Mouse (Mus musculus) heart, postnatal 36 days (tissue): ENCODE results near the gene Trove2. TPM values are rescaled to one million over a fixed set of nuclear protein-coding genes. Genes with fewer than 3 reads are reported as not detected.

Source experiments
- DNase-seq, 2 experiments: peaks; one replicate each; pipeline ENCODE4 v3.0.0; 2021 to 2022
- intact Hi-C: fragments of 180-260 bp; cut with DNase I; formaldehyde crosslinking; loops from one replicate; pipeline ENCODE4 v1.15.1; 2025
- total RNA-seq, 2 experiments: library from RNA; stranded (reverse); gene quantifications; 2 replicates each; pipeline ENCODE4 v1.2.3; 2021

The Trove2 gene
- 1 to 10 TPM; 7.9 to 9.6 TPM for total RNA-seq

GRCm38 (mm10) chr1:143776446-143777411 is at the start of gene Trove2, which contains the start of gene Uchl5:
Trove2 (minus strand) TSS chr1:143777068.
Uchl5 (plus strand) TSS chr1:143777272.
- peak; percentile 97 to 99 for DNase-seq
- intact Hi-C loops = loop anchor here (1.0 to 2.0 kb wide), 2 partner anchors 38 to 74 kb away; partner anchors contain the start of gene Cdc73

GRCm38 (mm10) chr1:143822677-143823076 is 45.8 kb upstream of the Trove2 start:
- DNase-seq = no peak
- intact Hi-C loops = loop anchor here (5.0 kb wide), 1 partner anchor 80 kb away; no protein-coding TSS in a partner anchor

DNA sequence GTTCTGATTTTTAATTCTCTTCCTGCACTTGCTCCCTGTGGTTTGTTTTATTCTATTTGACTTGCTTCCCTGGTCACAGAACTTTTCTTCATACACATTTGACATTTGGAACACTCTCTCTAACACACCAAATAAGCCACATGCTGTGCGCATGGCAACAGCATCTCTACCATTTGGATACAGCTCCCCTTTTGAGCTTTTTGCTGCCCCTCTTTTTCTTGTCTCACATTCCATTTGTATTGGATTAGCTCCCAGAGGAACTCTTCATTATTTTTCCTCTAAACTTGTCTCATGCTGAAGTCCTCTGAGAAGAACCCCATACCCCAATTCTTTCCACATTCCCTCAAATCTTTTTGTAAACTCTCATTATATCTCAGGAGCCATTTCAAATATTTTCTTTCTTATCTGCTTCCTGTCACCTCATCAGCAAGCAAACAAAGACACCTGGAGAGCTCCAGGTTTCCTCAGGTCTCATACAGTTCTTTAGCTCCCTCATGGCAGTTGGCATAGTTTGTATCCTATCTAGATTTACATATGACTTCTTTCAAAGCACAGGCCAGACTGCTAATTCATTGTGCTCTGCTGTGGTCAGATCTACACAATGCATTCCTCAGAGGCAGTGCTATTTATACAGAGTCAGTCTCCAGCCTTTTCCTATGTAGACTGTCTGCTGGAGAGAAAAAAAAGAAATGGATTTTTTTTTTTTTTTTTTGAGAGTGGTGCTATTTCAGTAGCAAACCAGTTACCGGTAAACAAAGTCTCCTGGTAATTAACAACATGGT is 43.4 kb upstream of the Trove2 start:
- DNase-seq = no peak
- intact Hi-C loops = loop anchor here (5.0 kb wide), 1 partner anchor 82 kb away; no protein-coding TSS in a partner anchor

GRCm38 (mm10) chr1:143813676-143814360 is 37.0 kb upstream of the Trove2 start:
- intact Hi-C loops = loop anchor here (1.0 to 5.0 kb wide), 3 partner anchors 103 to 383 kb away; no protein-coding TSS in a partner anchor
- DNase-seq = peak; percentile 84 to 85

DNA sequence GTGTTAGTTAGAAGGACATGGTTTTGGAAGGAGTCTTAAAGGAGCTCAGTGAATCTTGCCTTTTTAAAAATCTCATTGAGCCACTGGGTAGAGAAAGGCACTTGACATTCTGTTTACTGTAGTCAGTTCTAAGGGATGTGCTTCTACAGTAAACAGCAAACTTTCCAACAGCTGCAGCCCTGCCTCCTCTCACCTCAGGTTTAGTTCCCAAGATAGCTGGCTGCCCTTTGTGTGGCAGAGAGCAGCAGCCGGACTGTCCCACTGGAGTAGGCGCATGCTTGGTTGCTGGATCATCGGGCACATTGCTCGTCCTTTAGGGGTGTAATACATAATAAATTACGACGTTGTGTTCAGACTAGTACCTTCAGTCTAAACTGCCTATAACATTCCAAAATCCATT is 32.2 kb upstream of the Trove2 start:
- intact Hi-C loops = no loop called here
- no peak for DNase-seq

DNA sequence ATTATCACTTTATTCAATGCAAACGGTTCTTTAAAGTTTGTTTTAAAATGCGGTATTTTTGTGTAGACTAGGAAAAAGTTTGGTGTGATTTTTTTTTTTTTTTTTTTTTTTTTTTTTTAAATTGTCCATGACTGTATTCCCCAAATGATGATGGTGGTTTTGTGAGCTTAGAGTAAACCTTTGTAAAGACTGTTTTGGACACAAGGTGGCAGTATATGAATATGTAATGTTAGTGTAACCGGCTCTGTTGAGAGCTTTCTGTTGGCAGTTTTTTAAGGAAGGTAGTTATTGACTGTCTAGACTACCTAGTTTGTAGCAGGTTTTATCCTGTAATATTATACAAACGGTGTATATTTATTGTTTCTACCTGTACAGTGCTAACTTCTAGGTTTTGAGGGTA is 26.7 kb upstream of the Trove2 start:
- DNase-seq = peak in 1 of 2 experiments; percentile 9
- intact Hi-C loops = loop anchor here (1.0 kb wide), 1 partner anchor 578 kb away; no protein-coding TSS in a partner anchor

DNA sequence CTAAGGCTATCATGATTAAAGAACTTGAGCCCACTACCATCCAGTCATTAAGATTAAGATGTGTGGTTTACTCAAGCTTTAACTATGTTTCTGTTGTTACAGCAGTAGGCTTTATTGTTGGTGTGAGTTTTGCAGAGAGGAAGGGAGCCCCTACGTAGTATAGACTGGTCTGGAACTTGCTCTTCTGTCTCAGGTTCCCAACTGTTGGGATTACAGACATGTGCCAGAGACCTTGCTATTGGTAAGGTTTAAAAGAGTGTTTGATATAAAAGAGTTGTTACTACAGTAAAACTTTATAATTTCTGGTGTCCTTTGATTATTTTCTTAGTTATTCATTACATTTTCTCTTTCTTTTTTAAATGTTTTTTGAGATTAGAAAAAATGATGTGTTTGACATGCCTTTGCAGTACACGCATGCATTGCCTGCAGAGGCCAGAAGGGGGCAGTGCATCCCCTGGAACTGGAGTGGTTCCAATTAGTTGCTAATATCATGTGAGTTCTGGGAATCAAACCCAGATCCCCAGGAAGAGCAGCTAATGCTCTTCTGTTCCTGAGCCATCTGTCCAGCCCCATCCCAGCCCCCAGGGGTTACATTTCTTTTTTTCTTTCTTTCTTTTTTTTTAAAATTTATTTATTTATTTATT is 11.8 kb upstream of the Trove2 start:
- intact Hi-C loops = no loop called here
- DNase-seq = peak; percentile 25 to 53

GRCm38 (mm10) chr1:143777558-143778218 is 820 bp upstream of the Trove2 start:
- no peak for DNase-seq
- intact Hi-C loops = loop anchor here (1.0 to 2.0 kb wide), 2 partner anchors 39 to 75 kb away; partner anchors contain the start of gene Cdc73

DNA sequence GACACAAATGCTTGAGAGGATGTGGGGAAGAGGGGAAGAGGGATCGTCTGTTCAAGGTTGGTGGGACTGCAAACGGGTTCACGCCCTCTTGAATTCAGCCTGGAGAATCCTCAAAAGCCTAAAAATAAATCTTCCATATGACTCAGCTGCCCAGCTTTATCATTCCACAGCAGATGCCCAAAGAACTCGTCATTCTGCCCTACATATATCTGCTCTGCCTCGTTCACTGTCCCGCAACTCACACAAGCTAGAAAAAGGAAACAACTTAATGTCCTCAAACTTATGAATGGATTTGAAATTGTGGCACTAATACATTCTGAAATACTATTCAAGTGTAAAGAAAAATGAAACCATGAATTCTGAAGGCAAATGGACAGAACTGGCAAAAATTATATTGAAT is 3.0 kb downstream of the Trove2 start:
- DNase-seq = no peak
- intact Hi-C loops = no loop called here

GRCm38 (mm10) chr1:143773082-143773481 is 3.8 kb downstream of the Trove2 start:
- no peak for DNase-seq
- intact Hi-C loops = no loop called here

DNA sequence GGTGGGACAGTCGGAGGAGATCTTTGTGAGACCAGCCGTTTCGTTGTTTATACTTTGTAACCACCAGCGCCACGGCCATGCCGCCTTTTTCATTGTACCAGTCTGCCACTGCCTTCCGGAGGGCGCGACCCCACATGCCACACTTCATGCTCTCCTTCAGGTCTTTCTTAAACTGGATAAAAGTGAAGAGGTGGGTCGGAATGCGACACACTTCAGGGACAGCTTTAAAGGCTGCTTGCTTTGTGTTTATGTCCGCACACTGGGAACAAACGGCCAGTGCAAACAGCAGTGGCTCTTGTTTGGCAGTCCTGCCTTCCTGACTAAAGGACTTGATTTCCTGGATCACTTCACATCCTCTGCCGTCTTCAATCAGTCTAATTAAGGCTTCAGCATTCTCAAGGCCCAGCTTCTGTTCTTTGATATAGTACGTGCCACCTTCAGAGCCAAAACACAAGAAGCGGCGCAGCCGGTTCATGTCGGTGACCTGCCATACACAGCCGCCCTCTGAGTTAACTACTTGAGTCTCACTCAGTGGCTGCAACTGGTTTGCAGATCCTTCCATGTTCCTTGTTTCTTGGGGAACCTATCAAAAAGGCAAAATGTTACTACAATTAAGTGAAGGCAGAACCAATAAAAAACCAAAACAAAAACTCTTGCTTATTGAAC is 6.3 kb downstream of the Trove2 start:
- intact Hi-C loops = no loop called here

DNA sequence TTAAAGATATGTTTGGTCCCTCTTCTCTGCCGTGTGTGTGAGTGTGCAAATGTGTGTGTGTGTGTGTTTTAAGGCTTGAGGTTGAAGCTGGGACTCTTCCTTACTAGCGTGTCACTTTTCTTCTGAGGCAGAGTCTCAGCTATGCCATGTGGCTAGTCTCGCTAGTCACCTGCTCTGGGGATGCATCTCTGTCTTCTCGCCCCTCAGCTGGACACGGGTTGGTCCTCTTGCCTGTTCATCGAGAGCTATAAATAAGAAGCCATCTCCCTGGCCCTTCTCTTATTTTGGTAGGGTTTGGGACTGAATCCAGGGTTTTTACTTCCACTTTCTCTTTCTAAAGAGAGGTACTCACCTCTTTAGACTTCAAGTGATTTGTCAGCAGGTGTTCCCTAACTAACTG is 10.6 kb downstream of the Trove2 start:
- no peak for DNase-seq
- intact Hi-C loops = no loop called here

More for the DNA sequence above, 6.3 kb downstream of the Trove2 start:
- DNase-seq = no peak

- DNase-seq = no peak
- intact Hi-C loops = no loop called here
These were observed 11.1 kb downstream of the Trove2 start for GRCm38 (mm10) chr1:143765801-143766200.

DNA sequence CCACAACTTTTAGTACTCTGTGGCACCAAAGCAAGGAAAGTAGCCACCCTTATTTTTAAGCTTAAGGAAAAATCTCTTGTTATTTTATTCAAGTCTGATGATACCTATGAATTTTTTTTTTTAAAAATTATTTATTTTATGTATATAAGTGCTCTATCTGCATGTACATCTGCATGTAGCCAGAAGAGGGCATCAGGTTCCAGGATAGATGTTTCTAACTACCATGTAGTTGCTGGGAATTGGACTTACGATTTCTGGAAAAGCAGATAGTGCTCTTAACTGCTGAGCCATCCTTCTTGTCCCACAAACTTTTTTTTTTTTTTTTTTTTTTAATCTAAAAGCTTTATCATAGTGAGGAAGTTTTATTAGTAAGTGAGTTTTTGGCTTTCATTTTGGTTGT is 12.4 kb downstream of the Trove2 start:
- intact Hi-C loops = no loop called here
- DNase-seq = no peak

DNA sequence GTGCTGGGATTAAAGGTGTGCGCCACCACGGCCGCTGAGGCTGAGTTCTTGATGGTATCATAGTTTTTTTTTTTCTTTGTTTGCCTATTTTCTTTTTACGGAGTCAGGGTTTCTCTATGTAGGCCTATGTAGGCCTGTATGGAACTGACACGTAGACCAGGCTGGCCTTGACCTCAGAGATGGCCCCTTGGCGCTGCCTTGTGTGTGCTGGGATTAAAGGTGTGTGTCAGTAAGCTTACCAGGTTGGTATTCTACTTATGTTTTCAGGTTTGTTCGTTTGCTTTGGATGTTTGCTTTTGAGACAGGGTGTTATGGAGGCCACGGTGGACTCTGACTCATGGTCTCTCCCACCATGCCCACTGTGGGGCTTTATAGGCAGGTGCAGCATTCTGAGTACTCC is 14.7 kb downstream of the Trove2 start:
- DNase-seq = no peak
- intact Hi-C loops = no loop called here

DNA sequence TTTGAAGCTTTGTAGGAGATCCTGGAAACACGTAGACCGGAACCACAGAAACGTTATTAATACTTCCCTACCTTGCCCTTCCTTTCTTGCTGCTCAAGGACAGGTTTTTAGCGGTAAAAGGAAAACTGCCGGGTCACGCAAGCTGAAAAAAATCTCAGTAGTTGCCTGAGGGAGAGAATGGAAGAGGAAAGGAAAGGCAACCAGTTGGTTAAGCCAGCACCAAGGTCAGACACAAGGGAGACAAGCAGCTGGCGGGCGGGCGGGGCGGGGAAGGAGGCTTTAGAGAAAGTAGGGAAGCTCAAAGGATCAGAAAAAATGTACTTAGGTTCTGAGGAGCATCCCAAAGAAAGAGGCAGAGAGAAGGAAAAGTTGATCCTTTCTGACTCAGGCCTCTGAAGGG is 31.0 kb downstream of the Trove2 start:
- no peak for DNase-seq
- intact Hi-C loops = no loop called here

- no peak for DNase-seq
- intact Hi-C loops = no loop called here
These were observed 34.7 kb downstream of the Trove2 start for GRCm38 (mm10) chr1:143742186-143742585.

DNA sequence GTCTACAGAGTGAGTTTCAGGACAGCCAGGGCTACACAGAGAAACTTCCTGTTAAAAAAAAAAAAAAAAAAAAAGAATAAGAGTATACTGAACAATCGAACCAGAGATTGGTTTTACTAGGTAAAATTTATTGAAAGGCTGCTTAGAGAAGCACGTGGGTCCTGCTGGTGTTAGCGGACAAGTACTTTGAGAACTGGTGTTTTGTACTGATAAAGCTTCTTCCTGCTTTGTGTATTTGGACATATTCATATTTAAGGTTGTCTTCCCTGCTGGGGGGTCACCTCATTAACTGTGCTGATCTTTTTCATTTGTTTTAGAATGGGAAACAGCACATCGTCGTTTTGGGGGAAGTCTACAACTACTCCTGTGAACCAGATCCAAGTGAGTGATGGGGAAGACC is 35.5 kb downstream of the Trove2 start:
- intact Hi-C loops = no loop called here
- DNase-seq = no peak

DNA sequence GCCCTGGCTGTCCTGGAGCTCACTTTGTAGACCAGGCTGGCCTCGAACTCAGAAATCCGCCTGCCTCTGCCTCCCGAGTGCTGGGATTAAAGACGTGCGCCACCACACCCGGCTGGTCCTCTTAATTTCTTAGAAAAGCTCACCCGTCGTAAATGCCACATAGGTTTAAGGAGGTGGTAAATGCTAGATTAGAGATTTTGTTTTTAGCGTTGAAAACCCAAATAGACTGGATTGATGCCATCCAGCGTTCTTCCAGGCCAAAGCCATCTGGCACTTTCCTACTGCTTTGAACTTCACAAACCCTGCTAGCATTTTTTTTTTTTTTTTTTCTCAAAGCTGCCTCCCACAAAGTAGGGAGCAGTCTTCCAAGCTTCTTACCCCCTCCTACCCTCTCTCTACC is 36.3 kb downstream of the Trove2 start:
- no peak for DNase-seq

More for the DNA sequence above, 36.3 kb downstream of the Trove2 start:
- intact Hi-C loops = no loop called here
